Mouse (Mus musculus) neural tube, embryonic 13.5 days (tissue): Measurements from ENCODE around the gene Nme8. TPM values are rescaled to one million over a fixed set of nuclear protein-coding genes. Genes with fewer than 3 reads are reported as not detected.

Source experiments
- ATAC-seq: fragments of 200-750 bp; cut with Nextera tagmentation; 2 replicates; pipeline ENCODE4 v1.8.0; 2017; ENCODE audit warnings: low read depth, mild to moderate bottlenecking, moderate TSS enrichment, moderate library complexity
- H3K27ac ChIP-seq: fragments of 300-500 bp; sonication (generic); replicated peaks from 2 replicates; pipeline ENCODE4 v1.5.1; 2015; ENCODE audit warnings: moderate library complexity, mild to moderate bottlenecking, inconsistent platforms
- H3K27me3 ChIP-seq: fragments of 300-500 bp; sonication (generic); 2 replicates; pipeline ENCODE4 v1.6.1; 2015; ENCODE audit warnings: mild to moderate bottlenecking, inconsistent platforms
- H3K36me3 ChIP-seq: fragments of 300-500 bp; sonication (generic); 2 replicates; pipeline ENCODE4 v1.6.1; 2015; ENCODE audit warnings: mild to moderate bottlenecking, inconsistent platforms
- H3K4me1 ChIP-seq: fragments of 300-500 bp; sonication (generic); replicated peaks from 2 replicates; pipeline ENCODE4 v1.6.1; 2015; ENCODE audit warnings: inconsistent platforms
- H3K4me2 ChIP-seq: fragments of 300-500 bp; sonication (generic); 2 replicates; pipeline ENCODE4 v1.6.1; 2015; ENCODE audit warnings: inconsistent platforms, mild to moderate bottlenecking, moderate library complexity
- H3K4me3 ChIP-seq: fragments of 300-500 bp; sonication (generic); 2 replicates; pipeline ENCODE4 v1.5.1; 2015; ENCODE audit warnings: mild to moderate bottlenecking, inconsistent platforms
- H3K9ac ChIP-seq: fragments of 300-500 bp; sonication (generic); 2 replicates; pipeline ENCODE4 v1.6.1; 2015; ENCODE audit warnings: moderate library complexity, mild to moderate bottlenecking, inconsistent platforms
- H3K9me3 ChIP-seq: fragments of 300-500 bp; sonication (generic); 2 replicates; pipeline ENCODE4 v1.6.1; 2016; ENCODE audit warnings: inconsistent platforms
- WGBS: fragments of 180-500 bp; shearing (Covaris S2); methylation state at CpG from one replicate; pipeline ENCODE4 v1.1.7; 2015; 5-methylcytosine and 5-hydroxymethylcytosine counted together
- polyA plus RNA-seq: library from polyadenylated mRNA; unstranded; fragments of >200 nt; fragmentation: Nextera tagmentation; extraction: Ambion mirVana; gene quantifications from 2 replicates; pipeline ENCODE4 v1.2.1, GENCODE M21; 2015

Nme8 gene
- polyA plus RNA-seq, 1 experiment from 2014 or later: not detected

- H3K36me3 ChIP-seq: no peaks in the 10 kb centered on the region
- ATAC-seq: peak; percentile 23; the same call in 1 of the 2 replicates
- H3K4me2 ChIP-seq: no peak overlapping the region
- H3K9me3 ChIP-seq: no peaks in the 10 kb centered on the region
- peaks cover 10% of the 10 kb centered on the region for H3K4me1 ChIP-seq
- no peak overlapping the region for H3K9ac ChIP-seq
- H3K4me3 ChIP-seq: no peak overlapping the region
- H3K27me3 ChIP-seq: no peaks in the 10 kb centered on the region
- H3K27ac ChIP-seq: no peak overlapping the region
- 31% methylated on average over 1 of the region's 1 CpGs for WGBS
These were observed 85.2 kb downstream of the Nme8 start for GRCm38 (mm10) chr13:19612348-19612747.

GRCm38 (mm10) chr13:19608120-19608519 lies 89.5 kb downstream of the Nme8 start:
- no peaks in the 10 kb centered on the region for H3K9me3 ChIP-seq
- peaks cover 10% of the 10 kb centered on the region for H3K4me1 ChIP-seq
- no peak overlapping the region for H3K4me3 ChIP-seq
- no peaks in the 10 kb centered on the region for H3K36me3 ChIP-seq
- H3K27me3 ChIP-seq: no peaks in the 10 kb centered on the region
- no peak overlapping the region for H3K9ac ChIP-seq
- ATAC-seq: no peak
- no peak overlapping the region for H3K4me2 ChIP-seq
- H3K27ac ChIP-seq: no peak overlapping the region

- Histone ChIP-seq H3K4me1 (no peaks in the 10 kb centered on the region), H3K36me3 (no peaks in the 10 kb centered on the region), H3K4me2 (no peak overlapping the region), H3K4me3 (no peak overlapping the region), H3K9ac (no peak overlapping the region), H3K27me3 (no peaks in the 10 kb centered on the region), H3K27ac (no peak overlapping the region), H3K9me3 (no peaks in the 10 kb centered on the region)
- no peak for ATAC-seq
These were observed 92.7 kb downstream of the Nme8 start for GRCm38 (mm10) chr13:19604916-19605315.

DNA sequence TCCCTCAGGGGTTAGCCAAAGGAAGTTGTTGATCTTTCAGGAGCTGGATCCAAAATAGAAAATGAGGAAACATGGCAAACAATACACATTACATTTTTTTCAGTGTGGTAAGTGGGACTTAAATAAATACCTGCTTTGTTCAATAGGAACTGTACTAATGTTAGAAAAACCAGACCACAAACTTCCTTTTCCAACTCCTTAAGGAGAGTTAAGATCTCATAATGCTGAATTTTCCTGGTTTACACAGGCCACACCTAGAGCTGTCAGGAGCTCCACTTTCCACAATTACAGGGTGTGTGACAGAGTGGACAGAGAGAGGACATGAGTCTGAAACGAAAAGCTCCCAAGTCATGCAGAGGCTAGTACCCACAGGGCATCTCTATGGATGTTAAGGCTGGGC lies 93.9 kb downstream of the Nme8 start:
- no peaks in the 10 kb centered on the region for H3K9me3 ChIP-seq
- H3K4me1 ChIP-seq: no peaks in the 10 kb centered on the region
- H3K4me2 ChIP-seq: no peak overlapping the region
- H3K36me3 ChIP-seq: no peaks in the 10 kb centered on the region
- H3K4me3 ChIP-seq: no peak overlapping the region
- H3K27ac ChIP-seq: no peak overlapping the region
- no peak overlapping the region for H3K9ac ChIP-seq
- WGBS: 94% methylated on average over 1 of the region's 1 CpGs
- no peaks in the 10 kb centered on the region for H3K27me3 ChIP-seq
- no peak for ATAC-seq

- Histone ChIP-seq H3K4me1 (no peaks in the 10 kb centered on the region), H3K36me3 (no peaks in the 10 kb centered on the region), H3K4me3 (no peak overlapping the region), H3K4me2 (no peak overlapping the region), H3K9me3 (no peaks in the 10 kb centered on the region), H3K27ac (no peak overlapping the region), H3K9ac (no peak overlapping the region), H3K27me3 (no peaks in the 10 kb centered on the region)
- 85% methylated on average over 1 of the region's 1 CpGs for WGBS
- ATAC-seq: no peak
These were observed 95.1 kb downstream of the Nme8 start for GRCm38 (mm10) chr13:19602531-19602930.

DNA sequence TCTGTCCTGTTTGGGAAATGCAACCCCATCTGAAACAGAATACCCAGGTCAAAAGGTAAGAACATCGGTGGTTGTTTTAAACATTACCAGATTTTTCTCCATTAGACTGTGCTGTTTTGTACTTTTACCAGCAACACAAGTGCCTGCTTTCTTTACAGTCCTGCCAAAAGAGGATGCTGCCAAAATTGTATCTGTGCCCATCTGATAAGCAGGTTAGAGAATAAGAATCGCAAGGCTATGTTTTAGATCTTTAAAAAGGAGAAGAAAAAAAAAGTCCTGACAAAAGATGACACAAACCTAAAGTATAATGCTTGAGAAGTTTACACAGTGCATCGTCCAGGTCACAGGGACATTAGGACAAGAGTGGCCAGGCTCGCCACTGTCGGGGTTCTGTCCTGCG lies 98.4 kb downstream of the Nme8 start:
- no peak overlapping the region for H3K4me3 ChIP-seq
- H3K9ac ChIP-seq: no peak overlapping the region
- H3K27ac ChIP-seq: no peak overlapping the region
- no peak overlapping the region for H3K4me2 ChIP-seq
- WGBS: 88% methylated on average over 6 of the region's 6 CpGs
- ATAC-seq: no peak
- H3K4me1 ChIP-seq: no peaks in the 10 kb centered on the region
- H3K9me3 ChIP-seq: no peaks in the 10 kb centered on the region
- H3K27me3 ChIP-seq: no peaks in the 10 kb centered on the region
- H3K36me3 ChIP-seq: no peaks in the 10 kb centered on the region

DNA sequence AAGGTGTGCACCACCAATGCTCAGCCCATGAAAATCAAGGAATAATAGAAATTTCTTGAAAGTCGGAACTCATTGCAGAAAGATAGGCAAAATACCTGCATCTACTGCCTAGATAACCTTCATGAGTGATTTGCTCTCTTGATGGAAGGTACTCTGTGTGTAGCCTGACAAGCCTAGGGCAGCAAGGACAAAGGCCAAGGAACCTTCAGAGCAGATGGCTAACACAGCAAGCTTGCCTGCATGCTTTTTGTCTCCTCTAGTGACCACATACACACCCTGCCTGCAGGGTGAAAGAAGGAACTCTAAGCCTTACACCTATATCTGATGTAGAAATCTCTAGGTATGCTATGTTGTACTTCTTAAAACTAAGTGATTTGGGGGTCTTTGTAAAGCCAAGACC lies 102.5 kb downstream of the Nme8 start:
- Histone ChIP-seq H3K36me3 (0 out of 2 replicates have a peak, but pooled peaks cover 4% of the 10 kb centered on the region), H3K4me2 (no peak overlapping the region), H3K4me3 (no peak overlapping the region), H3K27ac (no peak overlapping the region), H3K27me3 (no peaks in the 10 kb centered on the region), H3K9me3 (no peaks in the 10 kb centered on the region), H3K4me1 (no peaks in the 10 kb centered on the region), H3K9ac (no peak overlapping the region)
- 94% methylated on average over 1 of the region's 1 CpGs for WGBS
- ATAC-seq: no peak

Other genes starting within 250 kb of the Nme8 start
- gene Epdr1, start 77.9 kb downstream of the Nme8 start, polyA plus RNA-seq: 20.7 and 21.2 TPM in 2 replicates
- 5.1 and 5.8 TPM in 2 replicates for gene Sfrp4, start 74.7 kb downstream of the Nme8 start, polyA plus RNA-seq
- gene Gpr141, start 126.5 kb upstream of the Nme8 start, polyA plus RNA-seq: 0.10 TPM in 1 of 2 replicates, not detected in the other